Mouse (Mus musculus) embryonic fibroblast, embryonic 13.5 days (primary cell): ENCODE data around the gene Kat6b.

Source experiments
- CTCF ChIP-seq: IDR thresholded peaks from 2 replicates; pipeline ENCODE4 v1.5.1; 2011; ENCODE audit warnings: mild to moderate bottlenecking, control low read depth, low read length, moderate library complexity, borderline replicate concordance; ENCODE audit not compliant: insufficient read depth
- POLR2A ChIP-seq: IDR thresholded peaks from 2 replicates; pipeline ENCODE4 v1.6.1; 2011; ENCODE audit warnings: low read depth, mild to moderate bottlenecking, control low read depth, low read length, moderate library complexity

DNA sequence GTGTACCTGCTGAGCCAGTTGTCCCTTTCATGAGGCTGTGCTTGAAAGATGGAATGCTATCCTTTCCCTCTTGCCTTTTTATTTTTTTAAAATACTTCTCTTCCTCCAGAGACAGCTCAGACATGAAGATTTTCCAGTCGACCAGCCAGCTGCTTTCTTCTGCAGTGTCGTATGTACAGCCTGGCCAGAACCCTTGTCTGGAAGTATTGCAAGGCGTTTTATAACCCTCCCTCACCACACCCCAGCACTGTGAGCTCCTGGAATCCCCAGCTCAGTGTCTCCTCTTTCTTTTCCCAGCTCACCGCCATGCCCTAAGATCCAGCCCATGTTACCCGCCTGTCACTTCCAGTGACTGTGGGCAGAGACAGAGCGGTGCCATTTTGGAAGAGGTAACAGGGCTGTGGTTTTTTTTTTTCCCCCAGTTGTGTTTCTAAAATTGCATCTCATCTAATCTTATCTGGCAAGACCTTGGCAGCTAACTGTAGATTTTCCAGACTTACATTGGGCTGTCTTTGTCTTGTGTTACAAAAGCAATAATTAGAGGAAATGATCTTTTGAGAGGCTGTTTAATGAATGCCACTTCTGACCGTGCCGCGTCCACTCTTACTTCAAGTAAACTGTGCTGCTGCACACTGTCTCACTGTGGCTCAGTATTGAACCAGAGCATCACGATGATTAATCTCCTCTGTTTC lies 77.4 kb downstream of the Kat6b start:
- TF ChIP-seq CTCF, result no peak
- no peak for TF ChIP-seq POLR2A
